Mouse (Mus musculus) kidney, adult 9 months (tissue): Measurements from ENCODE around the gene Snx15.
A peak's percentile ranks its signal among the peaks of the same experiment; 100 is the strongest.

Experiments
- DNase-seq: peaks from one replicate; pipeline ENCODE4 v3.0.0; 2022

Gene Snx15

DNA sequence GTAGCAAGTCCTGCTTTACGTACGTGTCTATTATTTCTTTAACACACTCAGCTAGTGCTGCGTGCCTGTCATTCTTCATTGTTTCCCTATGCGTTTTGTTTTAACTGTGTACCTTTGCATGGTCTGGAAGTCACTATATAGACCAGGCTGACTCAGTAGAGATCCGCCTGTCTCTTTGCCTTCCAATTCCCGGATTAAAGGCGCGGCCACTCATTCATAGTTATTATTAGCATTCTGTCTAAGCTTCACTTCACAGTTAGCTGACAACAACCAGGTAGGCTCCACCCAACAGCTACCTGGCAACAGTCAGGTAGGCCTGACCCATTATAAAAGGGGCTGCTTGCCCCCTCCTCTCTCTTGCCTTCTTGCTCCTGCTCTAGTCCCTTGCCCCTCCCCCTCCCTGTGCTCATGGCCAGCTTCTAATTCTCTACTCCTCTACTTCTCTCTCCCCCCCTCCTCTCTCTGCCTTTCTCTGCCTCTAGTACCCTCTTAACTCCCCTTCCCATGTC lies 9.4 kb downstream of the Snx15 start:
- DNase-seq = no peak

DNA sequence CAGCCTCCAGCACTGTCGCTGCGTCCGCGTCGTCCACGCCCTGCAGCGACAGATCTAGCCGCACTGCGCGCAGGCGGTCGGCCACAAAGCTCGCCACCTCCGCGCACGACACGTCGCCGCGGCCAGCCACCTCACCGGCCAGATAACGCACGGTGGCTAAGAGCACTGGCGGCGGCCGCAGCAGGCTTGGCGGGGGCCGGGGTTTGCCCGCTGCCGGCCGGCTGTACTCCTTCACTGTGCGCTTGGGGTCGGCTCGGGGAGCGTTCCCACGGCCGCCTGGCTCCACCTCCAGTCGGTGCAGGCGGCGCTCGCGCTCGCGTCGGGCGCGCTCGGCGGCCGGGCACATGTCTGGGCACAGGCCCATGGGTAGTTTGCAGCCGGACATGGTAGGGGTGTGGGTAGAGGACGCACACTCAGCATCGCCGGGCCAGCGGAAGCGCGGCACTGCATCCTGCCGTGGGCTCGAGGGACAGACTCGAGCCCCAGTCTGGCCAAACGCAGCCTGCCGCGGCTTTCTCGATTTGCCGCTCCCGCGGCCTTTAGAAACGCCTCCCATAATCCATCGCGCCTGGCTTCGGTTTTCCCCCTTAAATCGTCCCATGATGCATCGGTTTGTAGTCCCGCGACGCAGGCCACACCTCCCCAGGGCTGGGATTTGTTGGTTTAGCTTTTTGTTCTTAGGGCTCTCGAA lies 10.0 kb downstream of the Snx15 start, which contains the start of gene Sac3d1:
Gene Sac3d1, minus strand, starts transcription at position 665 of the 691 bp plus-strand sequence.
- DNase-seq = peak; percentile 92

DNA sequence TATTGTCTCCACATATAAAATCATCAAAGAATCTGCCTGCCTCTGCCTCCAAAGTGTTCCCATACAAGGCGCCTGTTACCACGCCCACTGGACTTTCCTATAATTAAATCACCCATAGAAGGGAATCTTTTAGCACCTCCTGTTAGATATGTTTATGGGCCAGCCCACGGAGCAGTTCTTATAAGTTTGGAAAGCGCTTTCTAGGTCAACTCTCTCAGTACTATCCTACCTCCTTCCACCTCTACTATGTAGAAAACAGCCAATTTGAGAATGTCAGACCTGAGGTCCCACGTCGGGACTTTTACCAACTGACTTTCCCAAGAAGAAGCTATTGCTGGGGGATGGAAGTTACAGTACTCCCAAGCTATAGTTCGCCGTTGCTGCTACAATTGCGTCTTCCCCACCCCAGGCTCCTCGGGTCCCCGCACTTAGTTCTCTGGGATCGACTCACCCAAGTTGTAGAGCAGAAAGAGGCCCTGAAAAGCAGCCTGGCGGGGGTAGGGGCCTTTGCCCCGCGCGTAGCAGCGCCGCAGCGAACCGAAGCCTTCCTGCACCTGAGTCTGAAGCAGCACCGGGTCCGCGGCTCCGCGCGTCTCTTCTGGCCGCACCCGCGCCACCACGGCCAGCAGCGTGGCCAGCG lies 10.6 kb downstream of the Snx15 start:
- peak; percentile 34 for DNase-seq

DNA sequence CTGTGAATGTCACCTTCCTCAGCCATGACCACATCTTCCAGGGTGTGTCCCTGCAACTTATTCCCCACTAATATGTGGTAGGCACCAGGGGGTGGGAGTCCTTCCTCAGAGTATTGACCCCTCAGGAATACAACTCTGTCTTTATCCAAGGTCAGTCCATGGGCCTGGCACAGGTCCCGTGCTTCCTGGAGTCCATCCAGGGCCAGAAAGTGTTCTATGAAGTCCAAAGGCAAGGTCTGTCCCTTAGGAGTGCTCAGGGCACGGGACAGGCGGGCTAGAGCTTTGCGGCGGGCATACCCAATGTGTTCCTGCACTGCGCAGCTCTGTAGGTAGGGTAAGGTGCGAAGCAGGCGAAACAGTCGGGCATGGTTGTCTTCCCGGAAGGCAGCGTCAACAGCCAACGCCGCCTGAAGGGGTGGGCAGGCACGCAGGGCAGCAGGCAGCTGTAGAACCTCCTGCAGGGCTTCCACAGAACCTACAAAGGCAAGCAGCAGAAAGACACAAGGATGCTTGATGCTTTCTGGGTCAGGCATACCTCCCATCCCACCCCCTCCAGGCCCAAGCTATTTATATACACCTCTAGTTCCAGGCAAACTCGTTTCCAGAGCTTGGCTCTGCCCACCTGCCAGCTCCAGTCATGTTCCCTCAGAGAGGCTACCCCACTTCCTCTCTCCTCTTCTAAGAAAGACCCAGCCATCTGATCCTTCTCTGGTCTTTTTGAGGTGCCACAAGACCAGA lies 11.8 kb downstream of the Snx15 start:
- peak; percentile 71 for DNase-seq

DNA sequence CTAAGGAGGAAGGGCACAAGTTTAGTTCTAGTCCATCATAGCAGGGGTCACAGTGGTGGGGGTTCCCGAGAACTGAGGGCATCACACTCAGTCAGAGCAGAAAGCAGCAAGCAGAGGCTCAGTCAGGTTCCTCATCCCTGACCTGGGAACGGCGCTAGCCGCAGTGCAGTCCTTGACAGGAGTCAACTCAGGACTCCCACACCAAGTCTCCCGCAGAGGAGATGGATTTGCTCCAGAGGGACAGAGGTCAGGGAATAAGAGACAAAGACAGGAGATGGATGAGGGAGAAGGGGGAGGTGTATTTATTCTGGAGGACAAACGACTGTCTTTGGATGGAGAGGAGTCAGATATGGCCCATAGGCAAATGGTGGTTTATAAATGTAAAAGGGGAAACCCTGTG lies 15.0 kb downstream of the Snx15 start:
- peak; percentile 64 for DNase-seq

DNA sequence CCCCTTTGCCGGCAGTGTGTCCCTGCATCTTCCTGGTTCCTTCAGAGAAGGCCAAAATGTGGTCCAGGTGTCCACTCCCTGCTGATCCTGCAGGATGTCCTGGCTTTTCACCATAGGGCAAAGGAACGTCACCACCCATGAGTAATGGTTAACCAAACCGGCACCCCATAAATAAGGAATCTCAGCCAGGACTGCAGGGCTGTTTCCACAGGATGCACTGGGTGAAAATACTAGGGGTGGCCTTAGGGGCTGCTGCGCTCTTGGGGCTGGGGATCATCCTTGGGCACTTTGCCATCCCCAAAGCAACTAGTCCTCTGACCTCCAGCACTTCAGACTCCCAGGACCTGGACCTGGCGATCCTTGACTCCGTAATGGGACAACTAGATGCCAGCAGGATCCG lies 22.5 kb downstream of the Snx15 start, which contains the start of gene Naaladl1:
Gene Naaladl1, plus strand, starts transcription at position 197 of the 400 bp plus-strand sequence.
- DNase-seq = no peak

DNA sequence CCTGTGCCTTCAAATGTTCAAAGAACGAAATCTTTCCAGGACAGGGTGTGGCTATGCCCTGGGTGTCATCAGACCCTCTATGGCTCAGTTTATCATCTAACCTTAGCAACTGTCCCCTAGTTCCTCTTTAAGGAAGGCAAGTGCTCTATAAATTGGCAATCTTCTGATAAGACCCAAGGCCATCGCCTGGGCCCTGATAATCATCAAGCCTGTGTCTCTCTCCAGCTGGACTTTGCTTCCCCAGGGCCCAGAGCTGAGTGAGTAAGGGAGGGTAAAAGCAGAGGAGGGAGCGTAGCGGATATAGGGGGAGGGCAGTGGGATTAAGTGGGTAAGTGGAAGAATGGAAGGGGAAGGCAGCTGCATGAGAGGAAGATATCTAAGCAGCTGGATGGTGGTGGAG lies 23.6 kb downstream of the Snx15 start:
- no peak for DNase-seq

DNA sequence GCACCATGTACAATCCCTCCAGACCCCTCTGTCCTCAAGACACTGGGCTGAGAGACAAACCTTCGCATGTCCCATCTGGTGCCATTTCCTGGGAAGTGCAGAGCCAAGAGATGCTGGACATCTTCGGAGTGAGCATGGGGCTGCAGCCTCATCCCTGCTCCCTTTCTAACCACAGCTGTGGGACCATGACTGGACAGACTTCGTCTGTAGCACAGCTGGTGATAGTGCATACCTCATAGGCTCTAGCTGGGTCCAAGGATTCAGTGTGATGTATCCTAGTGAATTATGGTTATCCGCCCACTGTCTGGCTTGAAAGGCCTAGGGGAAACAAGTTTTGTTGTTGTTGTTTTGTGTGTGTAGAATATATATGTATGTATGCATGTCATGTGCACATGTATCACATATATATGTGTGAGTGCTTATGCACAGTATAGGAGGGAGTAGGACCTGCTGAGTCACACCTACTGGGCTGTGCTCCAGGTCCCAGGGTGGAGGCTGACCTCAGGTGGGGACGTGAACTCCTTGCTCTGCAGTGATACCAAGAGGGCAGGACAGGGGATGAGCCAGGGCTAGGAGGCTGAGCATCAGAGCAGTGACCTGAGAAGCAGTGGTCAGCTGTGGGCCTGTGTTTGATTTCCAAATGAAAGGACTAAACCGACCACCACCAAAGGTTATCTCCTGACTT lies 25.8 kb downstream of the Snx15 start:
- DNase-seq = no peak

DNA sequence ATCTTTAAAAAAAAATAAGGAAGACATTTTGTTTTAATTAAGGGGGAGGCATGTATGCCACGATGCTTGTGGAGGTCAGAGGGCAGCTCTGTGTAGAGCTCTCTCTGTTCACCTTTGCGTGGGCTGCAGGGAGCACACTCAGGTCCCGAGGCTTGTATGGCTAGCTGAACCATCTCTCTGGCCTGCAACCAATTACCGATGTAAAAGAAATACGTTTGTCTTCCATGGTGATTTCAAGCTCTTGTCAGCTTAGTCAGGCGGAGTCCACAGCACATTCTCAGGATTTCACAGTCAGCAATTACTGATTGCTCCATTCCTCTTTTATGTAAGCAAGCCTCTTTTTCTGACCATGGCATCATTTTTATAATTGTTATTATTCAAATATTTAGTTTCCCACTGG lies 26.9 kb downstream of the Snx15 start:
- no peak for DNase-seq

DNA sequence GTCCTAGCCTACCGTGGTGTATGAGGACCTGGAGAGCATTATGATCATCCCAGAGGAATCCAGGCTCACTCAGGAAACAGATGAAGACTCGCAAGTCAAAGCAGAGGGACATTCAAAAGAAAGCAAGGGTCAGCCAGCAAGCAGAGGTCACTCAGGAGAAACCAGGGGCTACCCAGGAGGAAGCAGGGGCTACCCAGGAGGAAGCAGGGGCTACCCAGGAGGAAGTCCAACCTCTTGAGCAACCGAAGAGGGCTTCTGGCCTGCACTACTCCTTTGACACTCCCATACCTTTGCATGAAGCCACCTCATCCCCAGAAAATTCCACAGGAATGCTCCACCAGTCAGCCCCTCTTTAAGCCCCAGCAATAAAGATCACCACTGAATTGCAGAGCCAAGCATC lies 30.3 kb downstream of the Snx15 start:
- DNase-seq = no peak

DNA sequence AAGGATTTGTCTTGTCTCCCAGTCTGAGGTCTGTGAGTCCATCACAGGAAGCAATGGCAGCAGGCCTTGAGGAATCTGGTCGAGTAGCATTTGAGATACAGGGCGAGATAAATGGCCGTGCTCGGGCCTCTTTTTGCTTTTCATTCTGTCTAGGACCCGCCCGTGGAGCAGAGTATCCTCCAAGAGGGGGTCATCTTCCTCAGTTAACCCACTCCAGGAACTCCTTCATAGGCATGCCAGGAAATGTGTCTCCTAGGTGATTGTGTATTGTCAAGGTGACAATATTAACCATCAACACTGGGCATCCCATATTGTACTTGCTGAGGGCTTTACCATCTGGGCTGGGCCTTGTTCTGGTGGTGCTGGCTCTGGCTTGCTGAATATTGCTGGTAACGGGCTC lies 34.0 kb downstream of the Snx15 start, which contains the start of gene AC131692.1:
Gene AC131692.1, plus strand, starts transcription at position 301 of the 400 bp plus-strand sequence.
- no peak for DNase-seq

DNA sequence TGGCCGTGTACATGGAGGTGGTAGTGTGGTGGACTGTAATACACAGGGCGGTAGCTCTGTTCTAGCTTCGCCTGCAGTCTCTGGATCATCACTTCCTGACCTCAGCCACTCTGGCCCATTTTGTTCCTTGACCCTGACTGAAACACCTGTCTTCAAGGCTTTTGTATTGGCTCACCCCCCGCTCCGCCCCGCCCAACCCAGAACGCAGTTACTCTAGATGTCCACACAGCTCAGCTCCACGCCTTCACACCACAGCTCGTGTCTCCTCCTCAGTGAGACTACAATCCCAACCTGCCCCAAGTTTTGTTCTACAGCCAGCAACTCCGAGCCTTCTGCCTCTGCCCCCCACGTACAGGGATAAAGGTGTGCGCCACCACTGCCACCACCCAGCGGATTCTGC lies 39.3 kb downstream of the Snx15 start:
- DNase-seq = no peak

DNA sequence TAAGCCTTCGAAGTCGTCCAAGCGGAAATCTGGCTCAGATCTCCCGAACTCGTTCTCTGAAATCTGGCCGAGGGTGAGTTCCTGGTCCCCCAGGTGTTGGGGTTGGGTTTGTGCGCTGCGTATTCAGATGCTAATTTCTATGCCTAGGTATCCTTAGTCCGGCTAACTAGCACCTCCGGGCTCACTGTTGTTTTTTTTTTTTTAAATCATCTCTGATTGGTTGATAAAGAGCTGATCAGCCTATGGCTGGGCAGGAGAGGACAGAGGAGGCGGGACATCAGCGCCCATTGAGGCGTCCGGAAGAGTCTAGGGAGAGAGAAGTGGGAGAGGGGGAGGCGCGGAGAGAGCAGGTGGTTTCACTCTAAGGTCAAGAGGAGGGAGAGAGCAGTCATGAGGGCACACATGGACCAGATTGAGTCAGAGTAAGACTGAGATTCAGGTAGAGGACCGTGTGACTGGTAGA lies 42.7 kb downstream of the Snx15 start:
- peak; percentile 62 for DNase-seq

DNA sequence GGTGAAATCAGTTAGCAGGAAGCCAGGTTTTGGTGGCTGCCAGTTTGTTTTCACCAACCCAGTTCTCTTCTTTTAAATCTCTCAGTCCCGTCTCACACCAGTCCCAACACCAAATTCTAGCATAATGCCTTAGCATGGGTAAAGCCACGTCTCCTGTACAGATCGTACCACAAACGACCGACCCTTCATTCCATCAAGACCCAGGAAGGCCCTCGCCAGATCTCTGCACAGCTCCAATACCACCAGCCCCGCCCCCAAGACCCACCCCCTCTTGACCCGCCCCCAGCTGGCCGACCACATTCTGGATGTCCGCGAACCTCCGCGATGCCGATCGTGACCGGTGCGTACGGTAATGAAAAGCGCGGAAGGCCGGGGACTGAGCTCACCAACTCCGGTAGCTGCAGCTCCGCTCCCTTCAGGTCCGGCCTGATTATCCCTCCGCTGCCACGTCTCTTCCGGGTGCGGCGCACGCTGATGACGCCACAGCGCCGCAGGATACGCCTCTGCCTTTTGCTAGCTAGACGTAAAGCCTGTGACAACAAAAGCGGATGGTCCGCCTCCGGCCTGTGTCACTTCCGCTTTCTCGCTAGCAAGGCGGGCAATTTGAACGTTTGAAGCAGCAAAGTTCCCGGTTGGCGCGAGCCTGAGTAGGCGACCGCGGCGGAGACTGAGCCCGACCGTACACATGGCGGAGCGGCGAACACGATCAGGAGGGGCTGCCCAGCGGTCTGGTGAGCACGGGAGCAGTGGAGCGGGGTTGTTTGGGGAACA lies 43.4 kb downstream of the Snx15 start, which contains the start of the genes Zfpl1 and Cdca5:
Gene Zfpl1, minus strand, starts transcription at position 479 of the 771 bp plus-strand sequence.
Gene Cdca5, plus strand, starts transcription at position 506 of the 771 bp plus-strand sequence.
- DNase-seq = peak; percentile 98

DNA sequence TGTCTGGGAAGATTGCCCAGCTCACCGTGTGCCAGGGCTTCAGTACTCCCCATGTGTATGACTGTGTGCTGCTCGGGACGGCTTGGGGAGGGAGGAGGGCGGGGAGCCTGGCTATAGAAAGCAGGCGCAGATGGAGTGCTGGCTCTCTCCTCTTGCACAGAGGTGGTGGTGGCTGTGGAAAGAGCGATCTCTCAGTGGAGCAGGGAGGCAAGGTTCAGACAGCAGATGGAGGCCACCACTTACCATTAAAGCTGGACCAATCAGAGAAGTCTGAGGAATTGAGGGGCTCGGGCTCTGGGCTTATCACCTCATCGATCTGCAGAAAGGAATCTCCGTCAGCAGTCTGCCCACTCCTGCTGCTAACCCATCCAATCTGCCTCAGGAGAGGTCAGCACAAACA lies 45.9 kb downstream of the Snx15 start, which contains the start of gene Gm28374:
Gene Gm28374, minus strand, starts transcription at position 101 of the 400 bp plus-strand sequence.
- no peak for DNase-seq

DNA sequence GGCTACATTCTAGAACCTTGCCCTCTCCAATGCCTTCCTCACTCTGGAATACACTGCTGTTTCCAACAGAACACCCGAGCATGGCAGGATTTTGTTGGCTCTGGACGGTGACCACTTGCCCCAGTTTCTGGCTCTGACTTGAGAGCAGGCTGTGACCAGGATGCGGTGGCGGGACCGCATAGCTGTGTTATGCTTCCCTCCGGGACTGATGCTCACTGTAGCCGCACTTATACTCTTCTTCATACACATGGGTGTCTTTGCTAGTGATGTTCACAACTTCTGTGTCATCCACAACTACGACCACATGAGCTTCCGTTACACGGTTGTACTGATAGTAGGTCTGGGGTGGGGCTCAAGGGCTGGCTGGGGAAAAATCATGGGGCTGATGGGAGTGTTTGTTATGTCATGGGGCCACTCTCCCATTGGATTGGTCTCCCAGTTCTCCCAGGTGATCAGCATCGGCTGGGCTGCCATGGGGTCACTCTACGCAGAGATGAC lies 48.1 kb downstream of the Snx15 start, which contains the start of gene Tmem262:
Gene Tmem262, plus strand, starts transcription at position 51 of the 498 bp plus-strand sequence.
- DNase-seq = no peak

DNA sequence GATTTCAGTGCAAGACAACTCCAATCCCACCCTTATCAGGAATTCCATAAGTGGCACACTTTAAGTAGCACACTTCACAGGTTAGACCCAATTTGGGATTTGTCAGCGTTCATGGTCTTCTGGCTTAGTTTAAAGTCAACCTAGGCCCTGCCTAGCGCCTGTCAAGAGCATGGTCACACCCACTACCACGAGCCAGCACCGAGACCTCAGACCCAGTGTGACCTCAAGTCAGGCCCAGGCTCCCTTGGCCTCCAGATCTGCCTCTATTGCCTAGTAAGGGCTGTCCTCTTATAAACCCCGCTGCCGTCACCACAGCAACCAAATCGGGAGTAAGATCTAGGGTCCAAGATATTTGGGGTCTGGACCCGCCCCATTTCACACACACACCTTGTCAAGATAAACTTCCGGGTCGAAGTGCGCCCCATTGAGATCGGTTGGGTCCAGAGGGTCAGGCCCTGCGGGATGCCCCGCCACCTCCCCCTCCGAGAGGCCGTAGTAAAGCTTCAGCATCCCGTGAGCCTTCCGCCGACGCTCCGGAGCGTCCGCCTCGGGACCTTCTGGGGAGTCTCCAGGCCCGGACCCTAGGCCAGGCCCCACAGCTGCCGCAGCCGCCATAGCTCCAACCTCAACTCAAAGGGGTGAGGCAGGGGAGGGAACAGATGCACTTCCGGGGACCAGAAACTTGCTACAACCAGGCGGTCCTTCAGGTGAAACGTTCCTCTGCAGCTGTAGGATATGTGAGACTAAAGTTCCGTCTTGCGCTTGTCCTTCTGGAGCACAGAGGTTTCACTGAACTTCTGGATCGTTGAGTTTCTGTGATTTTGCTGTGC lies 51.3 kb downstream of the Snx15 start, which contains the start of gene Vps51:
Gene Vps51, minus strand, starts transcription at position 668 of the 830 bp plus-strand sequence.
- peak; percentile 93 for DNase-seq

DNA sequence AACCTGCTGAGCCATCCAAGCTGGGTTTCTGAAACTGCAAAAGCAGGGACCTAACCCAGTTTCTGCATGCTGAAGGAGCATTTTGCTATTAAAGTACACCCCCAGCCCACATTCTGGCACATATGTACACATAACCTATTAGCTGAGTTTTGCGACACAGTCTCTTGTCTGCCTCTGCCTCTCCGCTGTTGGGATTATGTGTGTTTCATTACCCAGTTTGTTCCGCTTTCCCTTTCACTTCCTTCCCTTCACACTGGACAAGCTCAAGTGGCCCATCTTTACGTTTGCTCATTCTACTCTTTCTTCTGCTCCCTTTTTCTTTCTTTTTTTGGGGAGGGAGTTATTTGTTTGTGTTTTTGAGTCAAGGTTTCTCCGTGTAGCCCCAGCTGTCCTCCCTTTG lies 54.2 kb downstream of the Snx15 start:
- DNase-seq = no peak

DNA sequence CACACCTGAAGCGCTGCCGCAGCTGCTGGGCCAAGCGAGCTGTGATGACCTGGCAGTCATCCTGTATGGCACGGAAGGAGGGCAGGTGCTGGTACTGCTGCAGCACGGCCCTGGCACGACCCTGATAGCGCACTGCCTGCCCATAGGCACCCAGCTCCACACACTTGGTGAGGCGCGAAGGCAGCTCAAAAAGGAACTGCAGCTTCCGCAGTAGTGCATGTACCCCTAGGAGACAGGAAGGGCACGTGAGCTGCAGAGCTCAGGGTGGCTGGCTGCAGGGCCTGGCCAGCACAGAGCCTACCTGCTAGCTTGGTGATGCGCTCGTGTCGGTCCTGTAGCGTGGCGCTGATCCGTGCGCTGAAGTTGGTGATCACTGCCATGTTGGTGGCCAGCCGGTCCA lies 56.8 kb downstream of the Snx15 start:
- no peak for DNase-seq

DNA sequence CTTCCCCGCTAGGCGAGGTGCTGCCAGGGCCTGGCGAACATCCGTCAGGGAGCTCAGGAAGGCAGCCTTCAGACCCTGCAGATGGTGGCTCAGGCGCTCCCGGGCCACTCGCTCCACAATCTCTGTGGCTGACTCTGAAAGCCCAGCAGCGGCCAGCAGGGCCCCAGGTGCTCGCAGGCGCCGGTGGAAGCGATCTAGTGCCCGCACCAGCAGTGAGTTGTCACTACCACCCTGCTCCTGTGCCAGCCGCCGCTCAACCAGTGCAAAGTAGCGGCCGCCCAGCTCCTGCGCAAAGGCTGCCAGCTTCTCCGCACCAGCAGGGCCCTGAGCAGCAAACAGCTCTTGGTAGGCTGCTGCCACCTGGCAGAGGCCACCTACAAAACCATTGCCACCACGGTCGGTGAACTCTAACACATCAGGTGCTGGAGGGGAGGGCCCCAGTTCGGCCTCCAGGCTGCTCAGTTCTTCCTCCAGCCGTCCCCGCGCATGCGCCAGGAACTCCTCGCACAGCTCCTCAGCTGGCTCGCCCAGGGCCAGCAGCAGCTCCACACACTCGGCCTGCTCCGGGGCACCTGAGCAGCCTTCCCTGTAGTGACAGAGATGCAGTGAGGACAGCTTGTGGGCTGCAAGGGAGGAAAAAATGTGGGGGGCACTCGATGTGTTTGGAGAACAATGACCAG lies 57.4 kb downstream of the Snx15 start:
- no peak for DNase-seq
